15 mouse cellular contexts compared by ENCODE assay signal in the genomic region with DNA sequence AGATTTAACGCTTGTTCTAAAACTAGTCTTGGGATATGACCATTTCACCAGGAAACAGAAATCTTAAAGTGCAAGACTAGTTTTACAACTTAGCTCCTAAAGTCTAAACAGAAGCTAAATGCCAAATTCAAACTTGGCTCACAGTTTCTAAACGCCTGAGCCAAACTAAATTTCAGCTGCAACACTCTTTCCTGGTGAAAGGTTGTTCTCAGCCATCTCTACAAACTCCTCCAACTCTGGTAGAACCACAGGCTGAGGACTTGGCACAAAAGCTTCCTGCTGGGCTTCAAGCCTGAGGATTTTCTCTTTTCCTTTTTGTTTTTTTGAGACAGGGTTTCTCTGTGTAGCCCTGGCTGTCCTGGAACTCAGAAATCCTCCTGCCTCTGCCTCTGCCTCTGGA. TPM values are rescaled to one million over a fixed set of nuclear protein-coding genes. Genes with fewer than 3 reads are reported as not detected.
"Had no signal": no experiment of that assay in that cellular context is flagged by ENCODE, and none has a peak within 500 bp of the region (broad histone marks: within the 10 kb centered on the region; RNA-seq: fewer than 3 reads in every experiment).

No protein-coding gene starts in this region.

- H3K27ac ChIP-seq: kidney, embryonic 15.5 days; limb, embryonic 15.5 days; liver, embryonic 14.5 days; neural tube, embryonic 15.5 days; stomach, postnatal 0 days had no signal

- H3K4me2 ChIP-seq: kidney, embryonic 15.5 days; limb, embryonic 15.5 days; neural tube, embryonic 15.5 days had no signal

- H3K9me3 ChIP-seq: kidney, embryonic 15.5 days; limb, embryonic 15.5 days; neural tube, embryonic 15.5 days had no signal

- H3K4me1 ChIP-seq: kidney, embryonic 15.5 days; limb, embryonic 15.5 days; neural tube, embryonic 15.5 days had no signal

- DNase-seq: kidney, adult 2 months; kidney, postnatal 14 days; layer of hippocampus, postnatal 36 days; midbrain, embryonic 14.5 days; thymus, postnatal 4 days had no signal

- H3K9ac ChIP-seq: kidney, embryonic 15.5 days; limb, embryonic 15.5 days; liver, embryonic 14.5 days; neural tube, embryonic 15.5 days had no signal

- ATAC-seq: lung, postnatal 0 days had no signal

- H3K4me3 ChIP-seq: kidney, embryonic 15.5 days; limb, embryonic 15.5 days; myocyte; neural tube, embryonic 15.5 days had no signal

- H3K27me3 ChIP-seq: kidney, embryonic 15.5 days; limb, embryonic 15.5 days; neural tube, embryonic 15.5 days had no signal

RNA-seq across cellular contexts. Expression of a gene that starts 14.5 kb away (rescaled TPM):
- total RNA-seq: megakaryocyte-erythroid progenitor cell, adult 5-6 weeks had no signal
- polyA plus RNA-seq: limb, embryonic 11.5 days; liver, embryonic 14.5 days; neural tube, embryonic 11.5 days had no signal
